In the genomic region with DNA sequence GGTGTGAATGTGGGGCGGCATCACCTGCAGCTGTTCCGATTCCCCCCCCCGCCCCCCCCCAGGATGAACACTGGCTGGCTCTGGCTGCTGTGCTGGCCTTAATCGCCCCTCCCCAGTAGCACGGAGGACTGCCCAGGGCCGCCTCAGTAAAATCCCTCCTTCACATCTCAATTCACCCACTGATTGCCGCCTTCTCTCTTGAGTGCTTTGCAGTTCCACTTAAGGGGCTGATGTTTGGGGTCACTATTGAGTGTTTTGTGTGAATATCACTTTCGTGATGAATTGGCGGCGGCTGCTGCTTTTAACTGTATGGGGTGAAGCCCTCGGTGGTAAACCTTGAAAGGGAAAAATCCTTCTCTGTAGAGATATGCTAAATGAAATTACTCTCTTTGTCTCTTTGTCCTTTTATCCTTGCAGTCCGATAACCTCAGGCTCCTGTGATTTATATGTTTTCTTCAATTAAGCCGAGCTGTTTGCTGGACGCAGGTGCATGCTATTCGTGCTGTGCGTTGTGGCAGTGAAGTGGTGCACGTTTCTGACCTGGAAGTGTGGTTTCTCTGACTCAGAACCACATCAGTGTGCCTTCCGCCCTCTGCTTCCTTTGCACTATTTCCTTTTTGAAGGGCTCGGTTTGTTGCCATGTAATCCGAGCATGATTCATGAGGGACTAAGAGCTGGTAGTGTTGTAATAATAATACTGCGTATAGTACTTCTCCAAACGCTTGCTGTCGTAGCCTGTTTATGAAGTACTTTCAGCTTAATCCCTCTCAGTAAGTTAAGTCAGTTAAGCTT, we compare ENCODE assay signal across 8 mouse cellular contexts. TPM values are rescaled to one million over a fixed set of nuclear protein-coding genes. Genes with fewer than 3 reads are reported as not detected.
DNase-seq lines count a peak whose midpoint lies in the region; ATAC-seq lines count a peak whose summit lies in the region.

No protein-coding gene starts in this region.

- H3K4me1 ChIP-seq in heart, embryonic 15.5 days (replicated peaks) = peaks cover 57% of the 10 kb centered on the region
- H3K4me1 ChIP-seq in stomach, embryonic 15.5 days = peaks cover 30% of the 10 kb centered on the region

- H3K4me2 ChIP-seq in heart, embryonic 15.5 days = peak overlapping the region; percentile 25; the same call in 1 of the 2 replicates
- H3K4me2 ChIP-seq in stomach, embryonic 15.5 days = peak overlapping the region; percentile 32; the same call in 1 of the 2 replicates

- H3K4me3 ChIP-seq in heart, embryonic 15.5 days = no peak overlapping the region
- H3K4me3 ChIP-seq in stomach, embryonic 15.5 days (replicated peaks) = no peak overlapping the region

- DNase-seq in T-cell, adult 2 months (ENCODE audit: low spot score) = peak; percentile 85
- peak; percentile 52 for DNase-seq in embryo, embryonic 11 days
- peak; percentile 53 for DNase-seq in kidney, postnatal 10 days
- no peak for DNase-seq in MN1 (ENCODE audit: low spot score)
- no peak for DNase-seq in left cerebral cortex, postnatal 36 days (ENCODE audit: low spot score in 2 of 2)

- 47% methylated on average over 23 of the region's 23 CpGs for WGBS in heart, embryonic 15.5 days
- WGBS in stomach, embryonic 15.5 days = 24% methylated on average over 22 of the region's 23 CpGs

- intact Hi-C loops in left cerebral cortex, postnatal 36 days (cut with DNase I) = no loop called here

- H3K9ac ChIP-seq in heart, embryonic 15.5 days = no peak overlapping the region
- no peak overlapping the region for H3K9ac ChIP-seq in stomach, embryonic 15.5 days

- peak overlapping the region; percentile 78 for H3K27ac ChIP-seq in heart, embryonic 15.5 days
- peak overlapping the region; percentile 52 for H3K27ac ChIP-seq in stomach, embryonic 15.5 days

- ATAC-seq in heart, embryonic 15.5 days (replicated peaks; ENCODE audit: insufficient number of reproducible peaks, insufficient read depth, low FRiP score, low read depth) = no peak
- ATAC-seq in megakaryocyte progenitor cell, adult 5-6 weeks (replicated peaks; ENCODE audit: poor library complexity) = peak; percentile 96
- peak; percentile 39; the same call in 1 of the 2 replicates for ATAC-seq in stomach, embryonic 15.5 days (ENCODE audit: insufficient read depth, low FRiP score, low read depth)

- peaks cover 12% of the 10 kb centered on the region for H3K36me3 ChIP-seq in heart, embryonic 15.5 days
- 0 out of 2 replicates have a peak, but pooled peaks cover 3% of the 10 kb centered on the region for H3K36me3 ChIP-seq in stomach, embryonic 15.5 days

- H3K27me3 ChIP-seq in heart, embryonic 15.5 days = no peaks in the 10 kb centered on the region
- H3K27me3 ChIP-seq in stomach, embryonic 15.5 days (replicated peaks) = no peaks in the 10 kb centered on the region

- H3K9me3 ChIP-seq in heart, embryonic 15.5 days (replicated peaks) = no peaks in the 10 kb centered on the region
- no peaks in the 10 kb centered on the region for H3K9me3 ChIP-seq in stomach, embryonic 15.5 days

RNA-seq across cellular contexts. Expression of a gene that starts 46.6 kb away (rescaled TPM):
- polyA plus RNA-seq in heart, embryonic 15.5 days (2015; fragmentation: Nextera tagmentation; extraction: Ambion mirVana) = 48.9 and 56.4 TPM in 2 replicates
- 22.8 and 25.4 TPM in 2 replicates for total RNA-seq in megakaryocyte progenitor cell, adult 5-6 weeks (2015)
- total RNA-seq in megakaryocyte progenitor cell, adult 5-6 weeks (2017) = 15.4 and 17.5 TPM in 2 replicates
- 44.4 and 48.6 TPM in 2 replicates for polyA plus RNA-seq in stomach, embryonic 15.5 days (2015; fragmentation: Nextera tagmentation; extraction: Ambion mirVana)
- total RNA-seq in left cerebral cortex, postnatal 36 days (2021) = 10 to 100 TPM; 65.0 to 69.7 TPM

RNA-seq across cellular contexts. Expression of a gene that starts 47.2 kb away (rescaled TPM):
- polyA plus RNA-seq in heart, embryonic 15.5 days (2015; fragmentation: Nextera tagmentation; extraction: Ambion mirVana) = 14.3 and 16.2 TPM in 2 replicates
- total RNA-seq in megakaryocyte progenitor cell, adult 5-6 weeks (2015) = 13.3 and 17.3 TPM in 2 replicates
- 6.7 and 9.1 TPM in 2 replicates for total RNA-seq in megakaryocyte progenitor cell, adult 5-6 weeks (2017)
- polyA plus RNA-seq in stomach, embryonic 15.5 days (2015; fragmentation: Nextera tagmentation; extraction: Ambion mirVana) = 12.8 and 13.8 TPM in 2 replicates
- total RNA-seq in left cerebral cortex, postnatal 36 days (2021) = 10 to 100 TPM; 28.2 to 40.5 TPM

Comparison
In these comparisons a context has a peak if more than half of its experiments do, and no peak if none do; other contexts are left out.
1. DNase-seq: peak in T-cell, adult 2 months (single experiment), embryo, embryonic 11 days (single experiment) and kidney, postnatal 10 days (single experiment); none in MN1 (single experiment) and left cerebral cortex, postnatal 36 days (0 of 2).